Mouse (Mus musculus) midbrain, postnatal 0 days (tissue): ENCODE measurements around the gene Mlec. TPM values are rescaled to one million over a fixed set of nuclear protein-coding genes. Genes with fewer than 3 reads are reported as not detected.

ENCODE experiments used
- ATAC-seq: fragments of 200-750 bp; cut with Nextera tagmentation; 2 replicates; pipeline ENCODE4 v1.8.0; 2017; ENCODE audit warnings: moderate number of reproducible peaks, mild to moderate bottlenecking, moderate TSS enrichment, moderate library complexity; ENCODE audit not compliant: low FRiP score
- DNase-seq: peaks from one replicate; pipeline ENCODE4 v3.0.0-alpha.2; 2015; ENCODE audit warnings: low spot score
- H3K27ac ChIP-seq: fragments of 300-500 bp; sonication (generic); 2 replicates; pipeline ENCODE4 v1.5.1; 2014; ENCODE audit warnings: low read depth, mild to moderate bottlenecking, low read length, mixed read lengths
- H3K27me3 ChIP-seq: fragments of 300-500 bp; sonication (generic); 2 replicates; pipeline ENCODE4 v1.6.1; 2014; ENCODE audit warnings: low read length, control low read depth, mixed read lengths; ENCODE audit not compliant: insufficient read depth
- H3K36me3 ChIP-seq: fragments of 300-500 bp; sonication (generic); 2 replicates; pipeline ENCODE4 v1.6.1; 2014; ENCODE audit warnings: low read length, control low read depth, mixed read lengths; ENCODE audit not compliant: insufficient read depth
- H3K4me1 ChIP-seq: fragments of 300-500 bp; sonication (generic); 2 replicates; pipeline ENCODE4 v1.6.1; 2014; ENCODE audit warnings: mild to moderate bottlenecking, control low read depth, antibody characterized with exemption, low read length, mixed read lengths; ENCODE audit not compliant: insufficient read depth
- H3K4me2 ChIP-seq: fragments of 300-500 bp; sonication (generic); 2 replicates; pipeline ENCODE4 v1.6.1; 2014; ENCODE audit warnings: low read depth, mild to moderate bottlenecking, low read length, mixed read lengths; ENCODE audit not compliant: poor library complexity, severe bottlenecking
- H3K4me3 ChIP-seq: fragments of 300-500 bp; sonication (generic); 2 replicates; pipeline ENCODE4 v1.5.1; 2014; ENCODE audit warnings: low read depth, mild to moderate bottlenecking, low read length, moderate library complexity
- H3K9ac ChIP-seq: fragments of 300-500 bp; sonication (generic); replicated peaks from 2 replicates; pipeline ENCODE4 v1.6.1; 2014; ENCODE audit warnings: mild to moderate bottlenecking, low read length, moderate library complexity, mixed read lengths; ENCODE audit not compliant: poor library complexity, severe bottlenecking
- H3K9me3 ChIP-seq: fragments of 300-500 bp; sonication (generic); 2 replicates; pipeline ENCODE4 v1.6.1; 2016; ENCODE audit warnings: low read length, control low read depth
- CTCF ChIP-seq: IDR thresholded peaks from 2 replicates; pipeline ENCODE4 v1.5.1; 2016; ENCODE audit warnings: antibody characterized with exemption, mild to moderate bottlenecking
- WGBS: fragments of 180-500 bp; shearing (Covaris S2); extraction: QIAGEN DNeasy Blood & Tissue Kit; methylation state at CpG from one replicate; pipeline ENCODE4 v1.1.7; 2014; 5-methylcytosine and 5-hydroxymethylcytosine counted together
- polyA plus RNA-seq: library from polyadenylated mRNA; unstranded; fragments of >200 nt; fragmentation: Nextera tagmentation; extraction: Ambion mirVana; gene quantifications from 2 replicates; pipeline ENCODE4 v1.2.1, GENCODE M21; 2015
- total RNA-seq: library from RNA; depleted of rRNA; stranded (reverse); fragments of >200 nt; gene quantifications from 2 replicates; pipeline ENCODE4 v1.2.3, GENCODE M21; 2014; rRNA removed

Mlec gene
- total and polyA plus RNA-seq, 2 experiments from 2014 or later: 16.2 to 64.6 TPM

GRCm38 (mm10) chr5:115099991-115100390, 58.0 kb downstream of the Mlec start:
- H3K27me3 ChIP-seq: no peaks in the 10 kb centered on the region
- H3K4me2 ChIP-seq: no peak overlapping the region
- DNase-seq (no peak), ATAC-seq (no peak)
- no peak overlapping the region for H3K9ac ChIP-seq
- WGBS: 86% methylated on average over 9 of the region's 9 CpGs
- H3K4me1 ChIP-seq: no peaks in the 10 kb centered on the region
- H3K4me3 ChIP-seq: no peak overlapping the region
- no peaks in the 10 kb centered on the region for H3K9me3 ChIP-seq
- no peak for TF ChIP-seq CTCF
- peaks cover 42% of the 10 kb centered on the region for H3K36me3 ChIP-seq
- no peak overlapping the region for H3K27ac ChIP-seq

- TF ChIP-seq CTCF: no peak
- H3K27me3 ChIP-seq: no peaks in the 10 kb centered on the region
- no peak overlapping the region for H3K4me2 ChIP-seq
- DNase-seq: no peak
- no peaks in the 10 kb centered on the region for H3K9me3 ChIP-seq
- H3K36me3 ChIP-seq: peaks cover 43% of the 10 kb centered on the region
- ATAC-seq: no peak
- no peak overlapping the region for H3K9ac ChIP-seq
- H3K27ac ChIP-seq: no peak overlapping the region
- H3K4me3 ChIP-seq: no peak overlapping the region
- WGBS: 86% methylated on average over 5 of the region's 5 CpGs
- no peaks in the 10 kb centered on the region for H3K4me1 ChIP-seq
Measured at GRCm38 (mm10) chr5:115099530-115099929, 58.4 kb downstream of the Mlec start.

- Histone ChIP-seq H3K9ac (no peak within 1 kb of the TSS), H3K9me3 (no peaks in the 10 kb centered on the region), H3K27me3 (no peaks in the 10 kb centered on the region), H3K4me1 (no peaks in the 10 kb centered on the region), H3K36me3 (peaks cover 43% of the 10 kb centered on the region), H3K4me3 (no peak within 1 kb of the TSS), H3K4me2 (no peak within 1 kb of the TSS), H3K27ac (no peak within 1 kb of the TSS)
- no peak for DNase-seq
- ATAC-seq: no peak
- no peak for TF ChIP-seq CTCF
- WGBS: 97% methylated on average over 8 of the region's 8 CpGs
Measured at GRCm38 (mm10) chr5:115098195-115098594, 59.8 kb downstream of the Mlec start, which contains the start of gene Gm10401. Gene Gm10401, minus strand, starts transcription at chr5:115098295.

Other genes starting within 250 kb of the Mlec start
- 0.24 and 3.8 TPM in 2 replicates for gene Oasl1, start 234.9 kb downstream of the Mlec start, total RNA-seq
- gene Oasl1, start 234.9 kb downstream of the Mlec start, polyA plus RNA-seq: 0.32 and 0.79 TPM in 2 replicates
- 62.9 and 71.3 TPM in 2 replicates for gene 2210016L21Rik, start 216.0 kb downstream of the Mlec start, total RNA-seq
- gene 2210016L21Rik, start 216.0 kb downstream of the Mlec start, polyA plus RNA-seq: 189 and 225 TPM in 2 replicates
- gene Hnf1a, start 187.1 kb downstream of the Mlec start, total RNA-seq: not detected in 2 replicates
- 0.05 and 0.06 TPM in 2 replicates for gene Hnf1a, start 187.1 kb downstream of the Mlec start, polyA plus RNA-seq
- 153 TPM in 2 replicates for gene Sppl3, start 147.0 kb downstream of the Mlec start, total RNA-seq
- gene Sppl3, start 147.0 kb downstream of the Mlec start, polyA plus RNA-seq: 34.9 and 37.1 TPM in 2 replicates
- gene Gm10401, start 59.9 kb downstream of the Mlec start, total RNA-seq: not detected in 2 replicates
- 42.9 and 44.1 TPM in 2 replicates for gene Gm10401, start 59.9 kb downstream of the Mlec start, polyA plus RNA-seq
- gene Acads, start 38.8 kb downstream of the Mlec start, total RNA-seq: 16.5 and 17.4 TPM in 2 replicates
- gene Acads, start 38.8 kb downstream of the Mlec start, polyA plus RNA-seq: 13.4 and 14.1 TPM in 2 replicates
- gene Unc119b, start 23.2 kb downstream of the Mlec start, total RNA-seq: 28.4 and 30.0 TPM in 2 replicates
- gene Unc119b, start 23.2 kb downstream of the Mlec start, polyA plus RNA-seq: 16.9 and 18.4 TPM in 2 replicates
- 15.5 and 29.8 TPM in 2 replicates for gene Cabp1, start 36.2 kb upstream of the Mlec start, total RNA-seq
- 11.1 and 12.7 TPM in 2 replicates for gene Cabp1, start 36.2 kb upstream of the Mlec start, polyA plus RNA-seq
- gene Pop5, start 77.7 kb upstream of the Mlec start, total RNA-seq: 33.2 and 41.5 TPM in 2 replicates
- gene Pop5, start 77.7 kb upstream of the Mlec start, polyA plus RNA-seq: 95.5 and 101 TPM in 2 replicates
- gene Rnf10, start 114.7 kb upstream of the Mlec start, total RNA-seq: 103 and 118 TPM in 2 replicates
- 154 and 158 TPM in 2 replicates for gene Rnf10, start 114.7 kb upstream of the Mlec start, polyA plus RNA-seq
- gene Coq5, start 121.5 kb upstream of the Mlec start, total RNA-seq: 29.6 and 36.7 TPM in 2 replicates
- gene Coq5, start 121.5 kb upstream of the Mlec start, polyA plus RNA-seq: 42.8 and 43.5 TPM in 2 replicates
- 196 and 214 TPM in 2 replicates for gene Dynll1, start 142.8 kb upstream of the Mlec start, total RNA-seq
- gene Dynll1, start 142.8 kb upstream of the Mlec start, polyA plus RNA-seq: 893 and 930 TPM in 2 replicates
- 44.1 and 45.5 TPM in 2 replicates for gene Srsf9, start 169.0 kb upstream of the Mlec start, total RNA-seq
- gene Srsf9, start 169.0 kb upstream of the Mlec start, polyA plus RNA-seq: 88.0 and 93.8 TPM in 2 replicates
- gene Gatc, start 183.0 kb upstream of the Mlec start, total RNA-seq: 17.6 and 27.8 TPM in 2 replicates
- 39.2 and 42.4 TPM in 2 replicates for gene Gatc, start 183.0 kb upstream of the Mlec start, polyA plus RNA-seq
- 10.7 and 16.9 TPM in 2 replicates for gene Triap1, start 183.0 kb upstream of the Mlec start, total RNA-seq
- 53.8 and 54.5 TPM in 2 replicates for gene Triap1, start 183.0 kb upstream of the Mlec start, polyA plus RNA-seq
- 1,189 and 1,342 TPM in 2 replicates for gene Cox6a1, start 190.8 kb upstream of the Mlec start, total RNA-seq
- gene Cox6a1, start 190.8 kb upstream of the Mlec start, polyA plus RNA-seq: 1,504 and 1,624 TPM in 2 replicates